8 mouse cellular contexts compared by ENCODE assay signal in the genomic region with DNA sequence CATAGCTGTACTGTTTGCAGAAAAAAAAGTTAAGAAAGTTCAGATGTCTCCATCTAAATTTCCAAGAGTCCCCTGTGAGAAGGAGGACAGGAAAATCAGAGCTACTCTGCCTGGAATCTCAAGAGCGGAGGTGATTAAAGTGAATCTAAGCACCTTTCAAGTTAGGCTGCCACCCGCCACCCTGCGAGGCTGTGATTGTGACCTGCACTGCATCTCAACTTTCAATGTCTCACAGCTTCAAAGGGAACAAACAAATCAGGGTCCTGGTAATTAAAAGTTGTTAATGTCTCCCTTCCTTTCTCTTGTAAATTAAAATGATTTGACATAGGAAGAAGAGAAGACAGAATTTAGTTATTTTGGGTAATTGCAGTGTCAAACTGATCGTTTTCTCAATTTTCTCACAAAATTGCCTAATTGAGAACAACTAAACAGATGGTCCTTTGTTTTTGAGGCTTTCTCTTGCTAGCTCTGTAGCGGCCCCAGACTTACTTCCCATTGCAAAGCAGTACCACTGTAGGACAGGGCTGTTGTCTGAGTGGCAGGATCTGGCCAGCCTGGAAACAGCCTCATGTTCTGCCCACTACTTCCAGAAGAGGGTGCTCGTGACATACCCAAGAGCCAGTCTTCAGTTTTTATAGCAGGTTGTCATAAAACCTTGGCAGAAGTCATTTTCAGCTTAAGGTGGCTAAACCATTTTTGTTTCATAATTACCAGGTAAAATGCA.
A peak's percentile ranks its signal among the peaks of the same experiment; 100 is the strongest.
DNase-seq lines count a peak whose midpoint lies in the region; ATAC-seq lines count a peak whose summit lies in the region.

No protein-coding gene starts in this region.

- WGBS in large intestine, adult 2 months: 45% methylated on average over 6 of the region's 6 CpGs
- WGBS in lung, embryonic 16.5 days: 30% methylated on average over 6 of the region's 6 CpGs

- H3K27ac ChIP-seq in lung, embryonic 16.5 days (ENCODE audit: low read length): no peak overlapping the region

- no peaks in the 10 kb centered on the region for H3K9me3 ChIP-seq in lung, embryonic 16.5 days (ENCODE audit: control insufficient read depth, low read length)

- ATAC-seq in lung, embryonic 16.5 days (ENCODE audit: low read depth): peak; percentile 77
- ATAC-seq in erythroblast, adult 5-6 weeks (replicated peaks; ENCODE audit: low FRiP score, poor library complexity, severe bottlenecking): no peak

- no peaks in the 10 kb centered on the region for H3K4me1 ChIP-seq in lung, embryonic 16.5 days (replicated peaks; ENCODE audit: control insufficient read depth, insufficient read depth, low read length)

- no peak overlapping the region for H3K4me2 ChIP-seq in lung, embryonic 16.5 days (ENCODE audit: low read depth, low read length)

- DNase-seq in 3T3-L1 (ENCODE audit: low read depth, low spot score) (peak; percentile 59), MEL-GATA-1-ER (ENCODE audit: extremely low read depth, low read depth) (peak; percentile 36)
- peak; percentile 77 to 80 for DNase-seq in cerebellum, postnatal 10 days
- DNase-seq in frontal cortex, postnatal 36 days (ENCODE audit: low spot score in 2 of 2): peak; percentile 54 to 70
- DNase-seq in large intestine, adult 2 months (ENCODE audit: low read depth, low spot score): peak; percentile 35
- peak; percentile 48 for DNase-seq in ovary, postnatal 36 days (ENCODE audit: low spot score)

- no peak overlapping the region for H3K9ac ChIP-seq in lung, embryonic 16.5 days (ENCODE audit: low read length)

- no peak overlapping the region for H3K4me3 ChIP-seq in lung, embryonic 16.5 days (ENCODE audit: low read length)

- H3K27me3 ChIP-seq in lung, embryonic 16.5 days (ENCODE audit: control insufficient read depth, insufficient read depth, low read depth, low read length): no peaks in the 10 kb centered on the region

- no peaks in the 10 kb centered on the region for H3K36me3 ChIP-seq in lung, embryonic 16.5 days (ENCODE audit: control insufficient read depth, insufficient read depth, low read length)
